Mouse (Mus musculus) forebrain, embryonic 11.5 days (tissue): ENCODE measurements around the gene Harbi1. TPM values are rescaled to one million over a fixed set of nuclear protein-coding genes. Genes with fewer than 3 reads are reported as not detected.

Source experiments
- ATAC-seq: fragments of 200-750 bp; cut with Nextera tagmentation; replicated peaks from 2 replicates; pipeline ENCODE4 v1.8.0; 2017; ENCODE audit warnings: moderate TSS enrichment; ENCODE audit not compliant: low FRiP score
- DNase-seq: peaks from one replicate; pipeline ENCODE4 v3.0.0-alpha.2; 2017; ENCODE audit warnings: low spot score
- H3K27ac ChIP-seq: fragments of 300-500 bp; sonication (generic); 2 replicates; pipeline ENCODE4 v1.5.1; 2014; ENCODE audit warnings: low read depth, low read length
- H3K27me3 ChIP-seq: fragments of 300-500 bp; sonication (generic); 2 replicates; pipeline ENCODE4 v1.6.1; 2014; ENCODE audit warnings: mild to moderate bottlenecking, low read length, mixed read lengths; ENCODE audit not compliant: control insufficient read depth, insufficient read depth
- H3K36me3 ChIP-seq: fragments of 300-500 bp; sonication (generic); 2 replicates; pipeline ENCODE4 v1.6.1; 2014; ENCODE audit warnings: mild to moderate bottlenecking, low read length, moderate library complexity, mixed read lengths; ENCODE audit not compliant: control insufficient read depth, insufficient read depth
- H3K4me1 ChIP-seq: fragments of 300-500 bp; sonication (generic); replicated peaks from 2 replicates; pipeline ENCODE4 v1.6.1; 2014; ENCODE audit warnings: low read length, mixed read lengths; ENCODE audit not compliant: control insufficient read depth, insufficient read depth
- H3K4me2 ChIP-seq: fragments of 300-500 bp; sonication (generic); 2 replicates; pipeline ENCODE4 v1.6.1; 2014; ENCODE audit warnings: low read depth, mild to moderate bottlenecking, low read length, moderate library complexity, mixed read lengths; ENCODE audit not compliant: severe bottlenecking
- H3K4me3 ChIP-seq: fragments of 300-500 bp; sonication (generic); 2 replicates; pipeline ENCODE4 v1.5.1; 2014; ENCODE audit warnings: low read depth, low read length
- H3K9ac ChIP-seq: fragments of 300-500 bp; sonication (generic); 2 replicates; pipeline ENCODE4 v1.6.1; 2014; ENCODE audit warnings: low read length
- H3K9me3 ChIP-seq: fragments of 300-500 bp; sonication (generic); 2 replicates; pipeline ENCODE4 v1.6.1; 2016; ENCODE audit warnings: low read length, mixed read lengths; ENCODE audit not compliant: control insufficient read depth
- WGBS: fragments of 180-500 bp; shearing (Covaris S2); extraction: QIAGEN DNeasy Blood & Tissue Kit; methylation state at CpG from one replicate; pipeline ENCODE4 v1.1.7; 2014; 5-methylcytosine and 5-hydroxymethylcytosine counted together
- polyA plus RNA-seq: library from polyadenylated mRNA; unstranded; fragments of >200 nt; fragmentation: Nextera tagmentation; extraction: Ambion mirVana; gene quantifications from 2 replicates; pipeline ENCODE4 v1.2.1, GENCODE M21; 2014

Harbi1 gene
- polyA plus RNA-seq, result 18.2 and 20.2 TPM in 2 replicates

- WGBS, result under 1% methylated on average over 66 of the region's 66 CpGs
- peak; percentile 95 for DNase-seq
- ATAC-seq, result peak; percentile 99
Measured at GRCm38 (mm10) chr2:91710272-91711234, at the start of gene Harbi1, which contains the start of gene Atg13. Harbi1 (plus strand) TSS chr2:91710852. Atg13 (minus strand) TSS chr2:91710576.

GRCm38 (mm10) chr2:91660981-91661380 is 49.7 kb upstream of the Harbi1 start:
- Histone ChIP-seq H3K4me3 (no peak overlapping the region), H3K36me3 (peaks cover 2% of the 10 kb centered on the region; the same call in 1 of the 2 replicates), H3K9ac (no peak overlapping the region), H3K27ac (no peak overlapping the region), H3K4me2 (no peak overlapping the region), H3K27me3 (no peaks in the 10 kb centered on the region), H3K9me3 (no peaks in the 10 kb centered on the region), H3K4me1 (no peaks in the 10 kb centered on the region)
- 88% methylated on average over 6 of the region's 6 CpGs for WGBS
- DNase-seq (no peak), ATAC-seq (no peak)

More at GRCm38 (mm10) chr2:91710272-91711234, at the start of gene Harbi1, which contains the start of gene Atg13:
- Histone ChIP-seq H3K27me3 (no peaks in the 10 kb centered on the region), H3K4me3 (peak within 1 kb of the TSS; percentile 88), H3K9ac (peak within 1 kb of the TSS; percentile 67), H3K4me2 (peak within 1 kb of the TSS; percentile 66), H3K27ac (0 out of 2 replicates have a peak within 1 kb of the TSS, but pooled peaks have one; percentile 25), H3K9me3 (no peaks in the 10 kb centered on the region), H3K36me3 (no peaks in the 10 kb centered on the region), H3K4me1 (peaks cover 4% of the 10 kb centered on the region; the same call in 1 of the 2 replicates)

GRCm38 (mm10) chr2:91664780-91665179 is 45.9 kb upstream of the Harbi1 start:
- ATAC-seq, result no peak
- no peak for DNase-seq

GRCm38 (mm10) chr2:91666386-91666910 is 44.2 kb upstream of the Harbi1 start:
- H3K9me3 ChIP-seq, result no peaks in the 10 kb centered on the region
- no peak overlapping the region for H3K4me3 ChIP-seq
- no peaks in the 10 kb centered on the region for H3K27me3 ChIP-seq
- WGBS, result 91% methylated on average over 6 of the region's 6 CpGs
- DNase-seq, result no peak
- H3K36me3 ChIP-seq, result no peaks in the 10 kb centered on the region; the same call in 1 of the 2 replicates
- no peak overlapping the region for H3K27ac ChIP-seq
- H3K4me2 ChIP-seq, result no peak overlapping the region
- ATAC-seq, result no peak
- H3K4me1 ChIP-seq, result no peaks in the 10 kb centered on the region
- H3K9ac ChIP-seq, result no peak overlapping the region

More at GRCm38 (mm10) chr2:91664780-91665179, 45.9 kb upstream of the Harbi1 start:
- Histone ChIP-seq H3K4me1 (no peaks in the 10 kb centered on the region), H3K9ac (no peak overlapping the region), H3K27me3 (no peaks in the 10 kb centered on the region), H3K4me3 (no peak overlapping the region), H3K4me2 (no peak overlapping the region), H3K9me3 (no peaks in the 10 kb centered on the region), H3K27ac (no peak overlapping the region), H3K36me3 (no peaks in the 10 kb centered on the region; the same call in 1 of the 2 replicates)

- Histone ChIP-seq H3K27me3 (no peaks in the 10 kb centered on the region), H3K4me3 (no peak overlapping the region), H3K9me3 (no peaks in the 10 kb centered on the region), H3K36me3 (no peaks in the 10 kb centered on the region; the same call in 1 of the 2 replicates), H3K9ac (no peak overlapping the region), H3K4me1 (no peaks in the 10 kb centered on the region), H3K4me2 (no peak overlapping the region), H3K27ac (no peak overlapping the region)
- no peak for ATAC-seq
- DNase-seq, result no peak
- 80% methylated on average over 2 of the region's 2 CpGs for WGBS
Measured at GRCm38 (mm10) chr2:91667747-91668146, 42.9 kb upstream of the Harbi1 start.

GRCm38 (mm10) chr2:91669326-91669725 is 41.3 kb upstream of the Harbi1 start:
- no peaks in the 10 kb centered on the region for H3K9me3 ChIP-seq
- H3K36me3 ChIP-seq, result no peaks in the 10 kb centered on the region; the same call in 1 of the 2 replicates
- 93% methylated on average over 8 of the region's 8 CpGs for WGBS
- H3K4me1 ChIP-seq, result no peaks in the 10 kb centered on the region
- no peak overlapping the region for H3K27ac ChIP-seq
- H3K9ac ChIP-seq, result no peak overlapping the region
- H3K4me3 ChIP-seq, result no peak overlapping the region
- ATAC-seq (no peak), DNase-seq (no peak)
- H3K27me3 ChIP-seq, result no peaks in the 10 kb centered on the region
- H3K4me2 ChIP-seq, result no peak overlapping the region

GRCm38 (mm10) chr2:91670038-91670437 is 40.6 kb upstream of the Harbi1 start:
- Histone ChIP-seq H3K9me3 (no peaks in the 10 kb centered on the region), H3K4me2 (no peak overlapping the region), H3K4me1 (no peaks in the 10 kb centered on the region), H3K9ac (no peak overlapping the region), H3K27ac (no peak overlapping the region), H3K4me3 (no peak overlapping the region), H3K27me3 (no peaks in the 10 kb centered on the region), H3K36me3 (no peaks in the 10 kb centered on the region; the same call in 1 of the 2 replicates)
- ATAC-seq (no peak), DNase-seq (no peak)
- 96% methylated on average over 6 of the region's 6 CpGs for WGBS

GRCm38 (mm10) chr2:91673587-91673986 is 37.1 kb upstream of the Harbi1 start:
- H3K4me1 ChIP-seq, result no peaks in the 10 kb centered on the region

More at GRCm38 (mm10) chr2:91673587-91673986, 37.1 kb upstream of the Harbi1 start:
- no peak overlapping the region for H3K4me3 ChIP-seq
- no peak overlapping the region for H3K27ac ChIP-seq
- no peaks in the 10 kb centered on the region for H3K9me3 ChIP-seq
- no peak overlapping the region for H3K4me2 ChIP-seq
- ATAC-seq, result no peak
- no peaks in the 10 kb centered on the region; the same call in 1 of the 2 replicates for H3K36me3 ChIP-seq
- no peak overlapping the region for H3K9ac ChIP-seq
- DNase-seq, result no peak
- WGBS, result 96% methylated on average over 2 of the region's 2 CpGs
- H3K27me3 ChIP-seq, result no peaks in the 10 kb centered on the region
